Mouse (Mus musculus): ENCODE measurements around the gene Gm20498.

Gm20498 gene

DNA sequence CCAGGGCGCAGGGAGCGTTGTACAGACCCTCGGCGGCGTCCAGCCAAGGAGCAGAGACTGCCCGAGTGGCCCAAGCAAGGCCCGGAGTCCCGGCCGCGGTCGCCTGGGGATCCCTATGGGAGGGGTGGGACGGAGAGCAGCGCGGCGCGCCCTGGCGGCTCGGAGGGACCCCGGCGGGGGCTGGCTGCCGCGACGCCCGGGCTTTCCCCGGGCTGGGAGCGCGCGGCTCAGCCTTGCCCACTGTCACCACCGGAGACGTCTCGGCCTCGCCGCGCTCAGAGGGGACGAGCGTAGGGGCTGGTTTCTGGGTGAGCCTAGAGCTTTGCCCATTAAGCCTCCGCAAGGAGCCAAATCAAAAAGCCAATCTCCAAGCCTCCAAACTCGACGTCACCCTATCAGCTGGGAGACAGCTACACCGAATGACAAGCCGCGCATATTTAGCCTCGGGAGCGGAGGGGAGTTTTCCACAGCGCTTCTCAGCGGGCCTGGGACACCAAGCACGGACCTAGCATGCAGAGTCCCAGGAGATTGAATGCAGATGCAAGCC is 199.8 kb downstream of the Gm20498 start, which contains the start of gene Slc8a3:
TSS of gene Slc8a3 (minus strand) at position 306 of the 547 bp plus-strand sequence.
- peak; percentile 73 for DNase-seq (ENCODE audit: extremely low spot score, low spot score)

DNA sequence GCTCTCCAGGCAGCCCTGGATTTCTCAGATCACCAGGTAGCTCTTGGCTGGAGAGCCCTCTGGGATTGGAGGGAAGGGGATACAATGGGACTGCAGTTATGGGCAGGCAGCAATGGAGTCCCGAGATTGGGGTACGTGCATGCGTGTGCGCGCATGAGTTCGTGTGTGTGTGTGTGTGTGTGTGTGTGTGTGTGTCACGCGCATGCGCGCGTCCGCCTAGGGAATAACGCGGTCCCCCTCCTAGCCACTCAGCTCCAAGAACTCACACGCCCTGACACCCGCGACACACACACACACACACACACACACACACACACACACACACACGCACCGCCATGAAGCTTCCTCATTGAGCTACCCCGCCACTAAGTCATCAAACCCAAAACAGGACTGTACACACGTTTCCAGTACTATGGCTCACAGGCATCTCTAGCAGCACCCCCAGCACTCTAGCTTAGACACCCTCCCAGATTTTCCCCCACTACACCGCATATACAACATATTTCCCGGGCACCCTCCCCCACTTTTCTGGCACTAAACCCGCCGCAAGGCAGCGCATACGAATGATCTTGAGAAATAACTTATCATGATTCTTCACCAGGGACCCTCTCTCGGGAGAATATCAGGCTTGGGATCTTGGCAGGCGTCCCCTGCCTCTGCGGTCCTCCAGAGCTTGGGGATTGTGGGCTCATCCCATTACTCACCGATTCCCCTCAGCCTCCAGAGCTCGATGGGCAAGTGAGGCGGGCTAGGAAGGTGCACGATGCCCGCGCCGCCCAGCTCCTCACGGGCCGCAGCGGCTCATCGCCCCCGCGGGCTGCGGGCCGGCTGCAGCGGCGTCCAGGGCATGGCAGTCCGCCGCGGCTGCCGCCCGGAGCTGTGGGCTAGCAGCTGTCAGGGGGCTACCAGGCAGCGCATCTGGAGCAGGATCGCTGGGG is 200.5 kb downstream of the Gm20498 start:
- peak; percentile 65 for DNase-seq (ENCODE audit: extremely low spot score, low spot score)

DNA sequence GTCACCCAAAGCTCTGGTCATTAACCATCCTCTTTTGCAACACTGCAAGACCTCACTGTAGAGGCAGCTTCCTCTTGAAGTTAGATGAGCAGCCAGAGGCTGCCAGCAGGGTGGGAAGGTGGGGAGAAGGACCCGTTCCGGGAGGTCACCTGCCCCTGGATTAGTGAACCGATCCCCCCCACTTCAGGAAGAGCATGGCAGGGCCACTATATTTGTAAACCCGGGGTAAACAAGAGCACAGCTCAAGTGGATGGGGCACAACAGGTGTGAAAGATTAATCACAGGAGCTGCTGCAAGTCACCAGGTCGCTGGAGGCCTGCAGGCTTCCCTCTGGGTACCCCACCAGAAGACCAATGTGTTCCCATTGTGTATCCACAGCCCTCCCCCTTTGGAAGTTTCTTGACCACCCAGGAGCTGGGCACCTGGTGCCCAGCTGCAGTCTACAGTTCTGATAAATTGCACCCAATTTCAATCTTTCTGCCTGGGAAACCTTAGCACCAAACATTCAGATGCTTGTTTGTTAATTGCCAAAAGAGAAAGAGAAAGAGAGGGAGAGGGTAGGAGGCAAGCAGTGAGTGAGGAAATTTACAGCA is 201.6 kb downstream of the Gm20498 start:
- peak; percentile 16 for DNase-seq (ENCODE audit: extremely low spot score, low spot score)

DNA sequence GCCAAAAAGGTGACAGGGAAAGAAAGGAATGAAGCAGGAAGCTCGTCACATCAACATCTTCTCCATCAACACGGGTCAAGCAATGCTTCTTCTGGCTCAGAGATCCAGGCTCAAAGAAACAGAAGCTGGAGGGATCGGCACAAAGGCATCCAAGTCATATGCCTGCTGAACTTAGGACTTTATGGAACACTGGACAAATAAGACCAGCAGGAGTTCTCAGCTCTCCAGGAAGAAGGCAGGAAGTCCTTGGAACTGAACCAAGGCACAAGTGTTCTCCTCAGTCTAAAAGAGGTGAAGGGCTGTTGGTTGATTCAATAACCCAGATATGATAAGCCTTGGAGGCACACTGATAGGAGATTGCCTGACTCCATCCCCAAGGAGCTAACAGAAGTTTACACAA is 207.7 kb downstream of the Gm20498 start:
- DNase-seq (ENCODE audit: extremely low spot score, low spot score) = no peak

DNA sequence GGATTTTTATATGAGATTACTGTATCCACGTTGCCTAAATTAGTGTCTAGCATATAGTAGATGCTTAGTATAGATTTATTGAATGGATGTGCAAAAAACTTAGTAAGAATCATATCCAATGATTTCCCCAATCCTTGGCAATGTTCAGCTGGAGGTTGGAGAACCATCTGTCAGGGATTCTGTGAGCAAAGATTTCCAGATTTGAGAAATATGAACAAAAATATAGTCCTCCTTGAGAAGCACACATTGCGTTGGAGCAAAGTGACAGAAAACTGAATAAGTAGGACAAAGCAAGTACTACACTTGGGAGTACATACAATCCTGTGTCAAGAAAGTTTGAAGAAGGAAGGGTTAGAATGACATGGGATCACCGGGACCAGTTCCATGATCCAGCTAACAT is 208.6 kb downstream of the Gm20498 start:
- DNase-seq (ENCODE audit: extremely low spot score, low spot score) = no peak

DNA sequence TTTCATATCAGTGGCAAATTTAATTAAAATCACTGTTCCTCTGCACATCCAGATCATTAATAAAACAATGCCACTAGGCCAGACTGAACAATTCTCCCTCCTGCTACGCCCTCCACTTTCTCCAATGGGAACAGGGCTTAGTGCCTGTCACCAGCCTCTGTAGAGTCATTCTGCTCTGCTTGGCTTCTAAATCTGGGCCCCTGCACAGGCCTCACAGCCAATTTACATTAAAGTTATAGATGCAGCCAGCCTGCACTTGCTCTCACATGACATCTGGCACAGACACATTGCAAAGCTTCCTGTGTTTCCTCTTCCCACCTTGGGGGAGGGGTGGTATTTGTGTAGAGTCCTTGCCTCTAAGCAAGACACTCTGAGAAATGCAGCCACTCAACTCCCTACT is 211.7 kb downstream of the Gm20498 start:
- no peak for DNase-seq (ENCODE audit: extremely low spot score, low spot score)

DNA sequence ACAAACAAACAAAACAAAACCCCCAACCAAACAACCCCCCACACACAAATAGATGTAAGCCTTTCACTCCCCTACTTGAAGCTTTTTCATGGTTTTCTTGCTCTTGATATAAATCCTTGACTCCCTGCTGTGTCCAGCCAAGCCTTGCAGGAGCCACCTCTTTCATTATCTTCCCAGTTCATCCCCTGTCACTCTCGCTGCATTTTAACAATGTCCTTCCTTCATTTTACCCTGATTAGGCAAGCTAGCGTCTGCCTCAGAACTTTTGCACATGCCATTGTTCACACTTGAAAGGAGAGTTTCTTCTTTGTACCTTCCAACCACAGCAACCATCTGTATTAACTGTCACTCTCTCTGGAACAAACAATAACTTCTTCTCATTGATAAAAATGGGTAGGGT is 214.9 kb downstream of the Gm20498 start:
- DNase-seq (ENCODE audit: extremely low spot score, low spot score) = no peak

DNA sequence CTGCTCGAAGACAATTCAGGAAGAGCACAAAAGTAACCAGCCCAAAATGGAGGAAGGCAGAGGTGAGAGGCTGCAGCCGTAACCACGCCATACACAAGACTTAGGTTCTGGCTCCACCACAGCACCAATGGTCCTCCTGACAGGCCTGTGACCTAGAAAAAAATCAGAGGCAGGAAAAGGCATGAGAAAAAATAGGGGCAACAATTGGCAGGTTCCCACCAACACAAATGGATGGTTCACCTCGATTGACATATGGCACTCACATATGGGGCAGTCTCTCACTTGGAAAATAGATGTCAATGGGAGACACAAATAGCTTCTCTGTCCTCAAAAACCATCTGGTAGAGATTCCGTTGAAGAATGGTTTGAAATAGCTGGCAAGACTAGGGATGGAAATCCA is 216.8 kb downstream of the Gm20498 start:
- no peak for DNase-seq (ENCODE audit: extremely low spot score, low spot score)

All from neural tube, embryonic 10.5 days (tissue).